Mouse (Mus musculus) lung, postnatal 0 days (tissue): Measurements from ENCODE around the gene Rrp1b.

Source experiments
- CTCF ChIP-seq: IDR thresholded peaks from 2 replicates; pipeline ENCODE4 v1.5.1; 2016; ENCODE audit warnings: antibody characterized with exemption, mild to moderate bottlenecking
- EP300 ChIP-seq: IDR thresholded peaks from 2 replicates; pipeline ENCODE4 v1.6.1; 2016; ENCODE audit warnings: antibody characterized with exemption, mild to moderate bottlenecking, control low read depth

DNA sequence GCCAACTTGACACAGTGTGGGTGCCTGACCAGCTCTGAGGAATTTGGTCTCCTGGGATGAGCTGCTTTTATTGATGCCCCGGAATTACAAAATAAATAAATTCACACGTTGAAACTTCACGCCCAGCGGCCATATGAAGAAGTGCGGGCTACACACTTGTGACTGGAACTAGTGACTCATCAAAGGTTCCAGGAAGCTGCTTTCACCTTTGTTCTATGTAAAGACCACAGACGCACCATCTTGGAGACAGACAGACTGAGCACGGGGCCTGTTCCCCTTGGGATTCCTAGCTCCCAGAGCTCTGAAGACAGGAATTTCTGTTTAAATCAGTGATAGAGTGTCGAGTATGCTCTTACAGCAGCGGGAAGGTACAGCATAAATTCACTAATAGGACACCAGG is 31.6 kb downstream of the Rrp1b start:
- TF ChIP-seq CTCF (no peak), EP300 (no peak)
